Mouse (Mus musculus): Measurements from ENCODE around the gene Macc1. TPM values are rescaled to one million over a fixed set of nuclear protein-coding genes. Genes with fewer than 3 reads are reported as not detected.
A peak's percentile ranks its signal among the peaks of the same experiment; 100 is the strongest.
"Not testable (repeated sequence)": the region's sequence is repeated elsewhere in the genome, so short reads cannot be mapped to it uniquely, and the experiment has no call there.

Gene Macc1
- total RNA-seq (2021): under 1 TPM in 1 of 2 experiments, not detected in 1; 0.08 TPM
- long read RNA-seq: 0 reads

- DNase-seq (ENCODE audit: low spot score in 2 of 2): no peak
These were observed at the start of gene Macc1 for GRCm38 (mm10) chr12:119313970-119314369. Gene Macc1 (plus strand): TSS chr12:119314270.

- no peak for DNase-seq (ENCODE audit: low spot score in 2 of 2)
These were observed 49.6 kb upstream of the Macc1 start for GRCm38 (mm10) chr12:119264506-119264905.

DNA sequence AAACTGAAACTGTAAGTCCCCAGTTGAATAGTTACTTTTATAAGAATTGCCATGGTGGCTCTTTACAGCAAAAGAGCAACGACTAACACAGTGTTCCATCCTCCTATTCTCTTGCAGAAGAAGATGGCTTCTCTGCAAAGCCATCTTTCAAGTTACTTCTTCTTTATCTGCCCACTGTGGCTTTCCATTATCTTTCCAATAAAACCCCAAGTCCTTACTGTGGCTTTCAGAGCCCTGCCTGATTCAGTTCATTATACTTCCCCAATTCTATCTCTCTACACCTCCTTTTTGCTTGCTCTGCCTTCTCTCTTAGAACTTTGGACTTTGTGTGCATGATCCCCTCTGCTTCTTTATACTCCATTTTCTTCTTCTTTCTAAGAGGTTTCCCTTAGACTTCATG is 45.3 kb upstream of the Macc1 start:
- DNase-seq (ENCODE audit: low spot score in 2 of 2): no peak

GRCm38 (mm10) chr12:119270036-119270435 is 44.0 kb upstream of the Macc1 start:
- no peak for DNase-seq (ENCODE audit: low spot score in 2 of 2)

DNA sequence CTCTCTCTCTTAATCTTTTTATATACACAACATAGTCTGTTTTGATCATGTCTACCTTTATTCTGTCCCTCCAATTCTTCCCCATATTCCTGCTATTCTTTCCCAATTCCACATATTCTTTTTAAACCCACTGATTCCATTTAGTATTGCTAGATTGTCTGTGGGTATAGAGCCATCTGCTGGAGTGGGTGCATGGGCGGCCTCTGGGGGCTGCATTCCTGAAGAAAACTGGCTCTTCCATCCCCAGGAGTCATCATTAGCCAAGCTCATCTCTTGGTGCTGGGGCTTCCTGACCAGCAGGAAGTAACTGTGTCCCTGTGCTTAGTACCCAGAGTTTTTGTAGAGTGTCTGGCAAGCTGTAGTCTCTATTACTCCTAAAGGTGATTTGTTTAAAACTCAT is 42.1 kb upstream of the Macc1 start:
- DNase-seq (ENCODE audit: low spot score in 2 of 2): peak in 1 of 2 experiments; percentile 13

DNA sequence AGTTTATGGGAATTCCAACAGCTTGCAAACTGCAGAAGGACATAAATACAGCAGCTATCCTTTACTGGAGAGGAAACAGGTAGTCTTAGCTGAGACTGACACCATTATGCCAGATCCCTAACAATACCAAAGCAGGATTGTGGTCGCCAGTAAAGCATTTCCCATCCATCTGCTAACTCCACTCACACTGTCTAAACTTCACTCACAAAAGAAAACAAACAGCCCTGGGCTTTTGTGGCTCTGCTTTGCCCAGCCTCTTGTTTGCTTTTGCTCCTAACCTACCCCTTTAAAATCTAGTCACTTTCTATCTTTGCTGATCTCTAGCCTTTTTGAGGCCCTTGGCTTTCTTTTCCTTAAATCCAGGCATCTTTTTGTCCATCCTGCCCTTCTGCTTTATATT is 40.5 kb upstream of the Macc1 start:
- DNase-seq (ENCODE audit: low spot score in 2 of 2): no peak

DNA sequence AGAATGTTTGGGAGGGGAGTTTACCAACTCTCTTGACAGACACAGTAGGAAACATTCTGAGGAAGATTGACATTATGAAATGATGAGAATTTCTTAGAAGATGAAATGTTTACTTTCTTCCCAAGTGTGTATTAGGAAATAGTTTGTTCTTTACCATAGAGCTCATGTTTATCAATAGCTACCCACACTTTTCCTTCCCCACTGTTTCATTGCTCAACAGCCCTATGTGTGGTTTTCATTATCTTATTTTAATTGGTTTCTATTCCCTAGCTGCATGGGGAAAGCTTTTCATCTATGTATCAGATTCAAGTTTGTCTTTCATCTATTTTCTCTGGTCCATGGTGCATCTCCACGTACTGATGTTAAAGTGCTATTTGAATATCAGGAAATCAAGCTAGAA is 37.8 kb upstream of the Macc1 start:
- DNase-seq (ENCODE audit: low spot score in 2 of 2): no peak

GRCm38 (mm10) chr12:119291618-119292017 is 22.5 kb upstream of the Macc1 start:
- no peak for DNase-seq (ENCODE audit: low spot score in 2 of 2)

- no peak for DNase-seq (ENCODE audit: low spot score in 2 of 2)
These were observed 10.5 kb upstream of the Macc1 start for GRCm38 (mm10) chr12:119303618-119304017.

DNA sequence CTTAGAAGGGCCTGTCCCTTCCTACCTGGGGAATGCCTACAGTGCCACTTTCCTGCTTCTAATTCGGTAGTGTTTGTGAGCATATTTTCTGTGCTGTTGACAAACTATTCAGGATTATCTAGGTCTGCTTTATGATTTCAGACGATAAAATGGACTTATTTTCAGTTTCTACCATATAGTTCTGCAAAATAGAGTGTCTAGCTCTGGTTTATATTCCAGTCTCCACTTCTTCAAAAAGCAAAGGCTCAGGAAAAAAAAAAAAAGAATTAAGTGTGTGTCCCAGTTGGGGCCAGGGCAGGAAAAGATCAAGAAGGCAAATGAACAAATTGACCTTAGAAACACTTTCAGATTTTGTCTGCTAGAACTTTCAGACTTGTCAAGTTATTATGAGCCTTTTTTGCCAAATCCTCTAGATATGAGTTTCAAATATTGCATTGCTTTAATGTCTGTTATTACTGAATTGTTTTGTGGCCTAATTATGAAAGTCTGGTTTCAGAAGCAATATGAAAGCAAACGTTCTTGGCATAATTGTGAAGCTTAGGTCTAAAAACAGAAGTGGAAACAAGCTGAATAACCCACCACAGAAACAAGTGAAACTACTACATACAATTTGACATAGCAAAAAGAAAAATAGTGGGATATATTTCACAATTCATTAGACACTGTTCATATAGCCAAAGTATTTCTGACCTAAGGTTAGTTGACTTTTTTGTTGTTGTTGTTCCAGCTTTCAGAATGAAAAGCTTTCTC is 881 bp upstream of the Macc1 start:
- no peak for DNase-seq (ENCODE audit: low spot score in 2 of 2)

DNA sequence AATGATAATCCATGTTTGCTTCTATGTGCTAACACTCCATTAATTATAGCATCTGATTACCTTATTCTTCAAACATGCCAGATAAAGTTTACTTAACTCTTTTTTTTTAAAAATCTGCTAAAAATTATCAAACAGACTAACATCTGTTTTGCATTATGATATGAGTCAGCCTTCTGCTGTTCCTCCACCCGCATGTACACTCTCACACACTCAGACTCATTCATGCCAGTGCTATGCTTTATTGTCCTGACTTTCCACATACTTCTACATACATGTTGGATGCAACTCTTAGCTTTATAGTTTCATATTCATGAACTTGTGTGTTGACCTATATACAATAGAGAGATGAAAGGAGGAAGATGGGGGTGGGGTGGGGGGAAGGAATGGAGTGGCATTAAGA is 4.7 kb downstream of the Macc1 start:
- DNase-seq (ENCODE audit: low spot score in 2 of 2): peak in 1 of 2 experiments; percentile 9

- DNase-seq (ENCODE audit: low spot score in 2 of 2): peak in 1 of 2 experiments; percentile 33
These were observed 11.3 kb downstream of the Macc1 start for GRCm38 (mm10) chr12:119325400-119325799.

- DNase-seq (ENCODE audit: low spot score in 2 of 2): no peak
These were observed 16.6 kb downstream of the Macc1 start for GRCm38 (mm10) chr12:119330644-119331043.

DNA sequence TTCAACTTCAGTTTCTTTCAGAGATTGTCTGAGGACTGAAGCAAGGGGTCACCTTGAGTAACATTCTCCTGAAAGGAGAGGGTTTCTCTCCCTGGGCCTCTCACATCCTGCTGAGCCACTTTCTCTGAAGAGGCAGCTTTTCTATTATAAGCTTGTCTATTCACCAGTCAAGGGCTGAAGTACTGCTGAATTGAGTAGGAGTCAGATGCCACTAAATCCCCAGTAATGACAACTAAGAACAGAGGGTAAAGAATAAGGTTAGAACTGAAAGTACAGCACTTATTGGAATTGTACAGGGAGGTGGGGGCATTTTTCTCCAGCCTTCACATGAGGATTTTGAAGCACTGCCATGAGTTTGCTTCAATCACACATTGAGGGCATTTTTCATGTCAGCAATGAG is 19.3 kb downstream of the Macc1 start:
- no peak for DNase-seq (ENCODE audit: low spot score in 2 of 2)

GRCm38 (mm10) chr12:119352579-119352978 is 38.5 kb downstream of the Macc1 start:
- not testable (repeated sequence) for DNase-seq (ENCODE audit: low spot score in 2 of 2)

- peak; percentile 35 to 65 for DNase-seq (ENCODE audit: low spot score in 2 of 2)
These were observed 43.6 kb downstream of the Macc1 start for GRCm38 (mm10) chr12:119357418-119358241.

- no peak for DNase-seq (ENCODE audit: low spot score in 2 of 2)
These were observed 44.1 kb downstream of the Macc1 start for GRCm38 (mm10) chr12:119358242-119358515.

GRCm38 (mm10) chr12:119365041-119365440 is 51.0 kb downstream of the Macc1 start:
- DNase-seq (ENCODE audit: low spot score in 2 of 2): no peak

- no peak for DNase-seq (ENCODE audit: low spot score in 2 of 2)
These were observed 55.8 kb downstream of the Macc1 start for GRCm38 (mm10) chr12:119369832-119370231.

DNA sequence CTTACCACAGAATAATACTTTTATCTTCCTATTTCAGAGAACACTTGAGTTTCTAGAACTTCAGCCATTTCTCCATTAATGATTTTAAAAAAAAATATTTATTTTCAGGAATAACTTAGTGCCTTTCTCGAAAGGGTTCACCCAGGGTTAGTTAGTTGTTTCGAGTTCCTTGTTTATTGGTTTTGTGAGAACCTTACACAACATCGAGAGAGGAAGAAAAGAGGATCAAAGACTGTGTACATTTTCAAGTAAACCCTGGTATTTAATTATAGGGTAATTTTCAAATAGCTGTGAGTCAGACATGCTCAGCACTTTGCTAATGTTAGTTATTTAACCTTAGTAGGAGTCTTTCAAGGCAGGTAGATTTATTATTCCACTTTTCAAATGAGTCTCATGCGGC is 58.3 kb downstream of the Macc1 start:
- no peak for DNase-seq (ENCODE audit: low spot score in 2 of 2)

- no peak for DNase-seq (ENCODE audit: low spot score in 2 of 2)
These were observed 62.8 kb downstream of the Macc1 start for GRCm38 (mm10) chr12:119376879-119377278.

GRCm38 (mm10) chr12:119381839-119382238 is 67.8 kb downstream of the Macc1 start:
- DNase-seq (ENCODE audit: low spot score in 2 of 2): no peak

DNA sequence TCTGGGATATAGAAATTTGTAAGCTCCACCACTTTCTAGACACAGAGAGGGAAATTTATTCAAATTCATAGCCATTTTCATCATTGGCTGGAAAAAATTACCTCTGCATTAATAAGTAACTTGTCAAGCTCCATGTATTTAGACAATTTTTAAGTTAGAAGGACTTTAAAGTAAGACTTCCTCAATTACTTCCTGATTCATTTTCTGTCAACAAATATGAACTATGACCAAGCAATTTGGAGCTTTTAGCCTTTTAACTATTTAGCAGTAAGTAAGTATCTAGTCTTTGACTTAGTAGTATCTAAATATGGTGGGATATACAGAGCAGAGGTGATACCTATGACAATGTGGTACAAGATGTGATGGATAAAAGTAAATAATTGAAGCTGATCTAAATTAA is 72.2 kb downstream of the Macc1 start:
- DNase-seq (ENCODE audit: low spot score in 2 of 2): no peak

All from layer of hippocampus, adult 18-20 months (tissue).